Mouse (Mus musculus) urinary bladder, postnatal 10 days (tissue): ENCODE measurements around the gene Vmn2r121.

Experiments
- DNase-seq: peaks from one replicate; pipeline ENCODE4 v3.0.0; 2022; ENCODE audit warnings: low spot score

The Vmn2r121 gene

GRCm38 (mm10) chrX:124135852-124136251 is at the start of gene Vmn2r121:
TSS of gene Vmn2r121 (minus strand) at chrX:124135952.
- DNase-seq = no peak
